Mouse (Mus musculus) left cerebral cortex, postnatal 10 days (tissue): Measurements from ENCODE around the gene Tyms. TPM values are rescaled to one million over a fixed set of nuclear protein-coding genes. Genes with fewer than 3 reads are reported as not detected.

Experiments
- DNase-seq, 2 experiments: peaks; one replicate each; pipeline ENCODE4 v3.0.0; 2021 to 2022; ENCODE audit warnings: low spot score in 2 of 2, mixed read lengths in 1 of 2; ENCODE audit errors: extremely low spot score in 1 of 2
- intact Hi-C: fragments of 180-260 bp; cut with DNase I; formaldehyde crosslinking; loops from one replicate; pipeline ENCODE4 v1.15.1; 2025
- total RNA-seq, 2 experiments: library from RNA; stranded (reverse); gene quantifications; 2 replicates each; pipeline ENCODE4 v1.2.3; 2021

Gene Tyms
- 1 to 10 TPM; 5.8 to 8.3 TPM for total RNA-seq

DNA sequence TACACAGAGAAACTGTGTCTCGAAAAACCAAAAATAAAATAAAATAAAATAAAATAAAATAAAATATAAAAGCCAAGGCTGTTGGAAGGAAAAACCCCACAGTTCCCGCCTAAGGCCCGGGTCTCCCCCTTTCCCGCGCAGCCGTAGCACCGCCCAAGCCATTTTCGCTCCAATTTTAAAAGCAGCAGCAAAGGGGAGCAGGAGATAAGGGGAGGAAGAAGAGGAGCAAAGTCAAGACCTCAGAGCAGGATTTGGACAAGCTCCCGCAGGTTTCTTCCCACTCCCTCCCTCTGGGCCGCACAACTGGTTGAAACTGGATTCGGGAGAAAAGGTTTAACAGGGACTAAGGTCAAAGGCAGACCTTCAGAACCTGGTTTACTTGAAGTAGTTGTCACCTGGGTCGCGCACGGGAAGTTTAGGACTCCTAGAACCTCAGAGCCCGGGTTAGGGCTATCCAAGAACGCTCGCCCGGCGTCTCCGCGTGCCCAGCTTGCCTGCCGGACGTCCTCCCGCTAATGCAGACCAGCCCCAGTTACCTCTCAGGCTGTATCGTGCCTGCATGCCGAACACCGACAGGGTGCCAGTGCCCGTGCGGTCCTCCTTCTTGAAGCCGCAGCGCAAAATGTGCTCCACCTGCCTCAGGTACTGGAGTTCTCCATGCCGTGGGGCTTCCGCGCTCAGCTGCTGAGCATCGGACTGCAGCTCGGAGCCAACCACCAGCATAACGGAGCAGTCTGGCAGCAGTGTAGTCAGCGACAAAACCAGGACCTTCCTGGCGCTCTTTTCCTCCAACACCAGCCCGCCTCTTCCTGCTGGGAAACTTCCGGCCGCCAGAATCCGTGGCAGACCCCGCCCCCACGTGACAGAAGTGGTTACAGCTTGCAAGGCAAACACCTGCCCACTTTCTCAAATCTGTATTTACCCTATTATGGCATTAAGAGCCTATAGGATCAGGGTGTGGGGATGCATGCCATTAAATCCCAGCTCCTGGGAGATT, at the start of gene Tyms:
Tyms (minus strand) TSS at position 793 of the 997 bp plus-strand sequence.
- peak; percentile 50 to 87 for DNase-seq
- intact Hi-C loops = no loop called here

DNA sequence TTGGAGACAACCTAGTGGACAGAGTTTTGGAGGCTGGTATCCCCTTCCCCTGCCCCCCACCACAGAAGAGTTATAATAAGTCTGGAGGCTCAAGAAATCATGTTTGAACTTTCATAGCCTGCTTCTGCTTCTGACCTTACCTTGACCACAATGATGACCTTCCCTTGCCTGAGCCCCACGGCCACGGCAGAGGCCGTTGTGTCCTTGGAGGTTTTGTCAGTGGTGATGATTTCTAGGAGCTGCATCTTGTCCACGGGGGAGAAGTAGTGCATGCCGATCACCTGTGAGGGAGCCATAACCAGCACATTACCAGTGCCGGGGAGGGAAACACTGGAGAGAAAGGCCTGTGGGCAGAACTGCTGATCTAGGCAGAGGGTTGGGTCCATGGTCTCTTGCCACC, 49.1 kb upstream of the Tyms start:
- intact Hi-C loops = no loop called here
- DNase-seq = no peak

DNA sequence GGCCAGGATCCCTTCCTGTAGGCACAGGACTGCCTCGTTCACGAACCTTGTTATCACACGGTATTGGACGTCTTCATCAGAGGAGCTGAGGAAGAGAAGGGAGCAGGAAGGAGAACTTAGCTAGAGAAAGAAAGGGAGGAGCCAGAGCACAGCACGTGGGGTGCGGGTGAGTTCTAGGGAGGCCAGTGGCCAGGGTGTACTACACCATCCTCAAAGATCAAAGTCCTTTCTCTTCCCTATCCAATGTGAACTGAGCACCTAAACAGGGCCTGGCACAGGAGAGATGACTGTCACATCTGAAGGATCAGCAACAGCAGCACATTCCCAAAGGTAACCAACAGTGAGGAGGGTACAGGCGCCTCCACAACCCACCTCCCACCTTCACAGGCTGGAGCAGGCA, 46.7 kb upstream of the Tyms start:
- DNase-seq = no peak
- intact Hi-C loops = no loop called here

DNA sequence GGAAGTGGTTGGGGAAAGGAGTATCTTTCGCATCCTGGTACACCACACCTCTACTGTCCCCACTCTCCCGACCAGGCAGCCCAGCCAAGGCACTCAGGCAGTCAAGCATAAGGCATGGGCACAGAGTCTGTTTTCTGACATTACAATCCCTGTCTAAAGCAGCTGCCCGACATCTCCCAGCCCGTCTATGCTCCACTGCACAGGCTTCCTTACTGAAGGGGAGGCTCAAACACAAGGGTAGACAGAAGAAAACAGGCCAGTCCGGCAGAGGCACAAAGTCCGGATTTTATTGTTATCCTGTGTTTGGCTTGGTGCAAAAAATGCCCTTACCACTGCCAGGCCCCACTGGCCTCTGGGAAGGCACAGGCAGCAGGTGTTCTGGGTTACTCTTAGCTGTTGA, 45.7 kb upstream of the Tyms start:
- DNase-seq = no peak
- intact Hi-C loops = loop anchor here (10.0 kb wide), 1 partner anchor 294 kb away; no protein-coding TSS in a partner anchor

DNA sequence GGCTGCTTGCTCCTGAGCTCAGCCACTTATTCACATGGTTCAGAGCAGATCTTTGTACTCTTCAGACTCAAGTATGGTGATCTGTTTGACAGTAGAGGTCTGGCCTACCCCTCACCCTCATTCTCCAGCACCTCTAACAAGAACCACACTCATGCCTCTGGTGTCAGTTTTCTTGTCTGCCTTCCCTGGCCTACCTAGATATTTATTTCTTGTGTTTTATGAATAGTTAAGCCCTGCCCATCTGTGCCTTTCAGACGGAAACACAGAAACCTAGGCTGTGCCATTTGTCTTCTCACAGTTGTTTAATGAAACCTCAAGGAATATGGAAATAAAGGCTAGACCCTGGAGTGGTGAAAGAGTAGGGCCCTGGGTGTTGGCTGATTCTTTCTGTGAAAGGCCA, 44.6 kb upstream of the Tyms start:
- DNase-seq = no peak
- intact Hi-C loops = loop anchor here (10.0 kb wide), 1 partner anchor 293 kb away; no protein-coding TSS in a partner anchor

DNA sequence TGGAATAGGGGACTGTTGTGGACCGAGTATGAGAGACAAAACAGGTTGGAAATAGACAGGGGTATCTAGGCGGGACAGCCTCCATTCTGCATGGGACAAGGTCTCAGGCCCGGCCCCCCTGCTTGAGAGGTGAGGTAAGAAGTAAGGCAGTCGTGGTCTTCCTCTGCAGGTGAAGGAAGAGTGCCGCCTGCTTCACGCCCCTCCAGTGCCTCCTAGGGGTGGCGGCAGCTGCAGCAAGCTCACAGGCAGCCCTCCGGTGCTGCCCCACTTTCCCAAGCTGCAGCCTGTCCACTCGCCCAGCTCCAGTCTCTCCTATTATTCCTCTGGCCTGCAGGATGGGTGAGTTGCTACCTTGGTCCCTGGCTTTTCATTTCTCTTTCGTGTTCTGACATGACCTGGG, 42.3 kb upstream of the Tyms start:
- DNase-seq = no peak
- intact Hi-C loops = loop anchor here (10.0 kb wide), 1 partner anchor 291 kb away; no protein-coding TSS in a partner anchor

DNA sequence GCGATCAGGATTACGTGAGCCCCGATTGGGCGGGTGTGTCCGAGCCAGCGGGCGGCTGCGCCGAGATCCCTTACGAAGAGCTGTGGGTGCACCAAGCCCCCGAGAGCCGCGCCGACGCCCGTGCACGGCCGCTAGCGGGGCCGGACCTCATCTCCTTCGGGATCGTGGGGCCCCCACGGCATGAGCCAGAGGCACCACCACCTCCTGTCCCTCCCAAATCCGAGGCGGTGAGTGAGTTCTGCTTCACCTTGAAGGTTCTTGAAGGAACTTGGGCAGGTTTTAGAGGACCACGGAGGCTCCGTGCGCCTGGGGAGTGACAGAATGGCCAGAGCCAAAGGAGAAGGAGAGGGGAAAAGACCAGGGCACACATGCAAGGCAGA, 41.3 kb upstream of the Tyms start:
- intact Hi-C loops = loop anchor here (10.0 kb wide), 1 partner anchor 290 kb away; no protein-coding TSS in a partner anchor

DNA sequence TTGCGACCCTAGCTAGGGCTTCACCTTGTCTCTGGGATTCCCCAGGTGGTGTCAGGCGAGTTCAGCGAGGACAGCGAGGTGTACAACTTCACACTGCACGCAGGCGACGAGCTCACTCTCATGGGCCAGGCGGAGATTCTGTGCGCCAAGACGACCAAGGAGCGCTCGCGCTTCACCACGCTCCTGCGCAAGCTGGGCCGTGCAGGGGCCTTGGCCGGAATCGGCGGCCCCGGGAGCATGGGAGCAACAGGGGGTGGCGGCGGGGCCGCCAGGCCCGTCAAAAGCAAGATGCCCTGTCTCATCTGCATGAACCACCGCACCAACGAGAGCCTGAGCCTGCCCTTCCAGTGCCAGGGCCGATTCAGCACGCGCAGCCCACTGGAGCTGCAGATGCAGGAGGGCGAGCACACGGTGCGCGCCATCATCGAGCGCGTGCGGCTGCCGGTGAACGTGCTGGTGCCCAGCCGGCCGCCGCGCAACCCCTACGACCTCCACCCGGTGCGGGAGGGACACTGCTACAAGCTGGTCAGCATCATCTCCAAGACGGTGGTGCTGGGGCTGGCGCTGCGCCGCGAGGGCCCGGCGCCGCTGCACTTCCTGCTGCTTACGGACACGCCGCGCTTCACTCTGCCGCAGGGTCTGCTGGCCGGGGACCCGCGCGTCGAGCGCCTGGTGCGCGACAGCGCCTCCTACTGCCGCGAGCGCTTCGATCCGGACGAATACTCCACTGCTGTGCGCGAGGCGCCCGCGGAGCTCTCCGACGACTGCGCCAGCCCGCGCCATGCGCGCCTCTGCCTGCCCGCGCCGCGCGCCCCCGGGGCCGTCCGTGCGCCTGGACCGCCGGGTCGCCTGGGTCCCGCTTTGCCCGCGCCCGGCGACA, 40.7 kb upstream of the Tyms start:
- intact Hi-C loops = loop anchor here (10.0 kb wide), 1 partner anchor 289 kb away; no protein-coding TSS in a partner anchor
- DNase-seq = peak; percentile 63 to 88

More for the DNA sequence above, 41.3 kb upstream of the Tyms start:
- no peak for DNase-seq

DNA sequence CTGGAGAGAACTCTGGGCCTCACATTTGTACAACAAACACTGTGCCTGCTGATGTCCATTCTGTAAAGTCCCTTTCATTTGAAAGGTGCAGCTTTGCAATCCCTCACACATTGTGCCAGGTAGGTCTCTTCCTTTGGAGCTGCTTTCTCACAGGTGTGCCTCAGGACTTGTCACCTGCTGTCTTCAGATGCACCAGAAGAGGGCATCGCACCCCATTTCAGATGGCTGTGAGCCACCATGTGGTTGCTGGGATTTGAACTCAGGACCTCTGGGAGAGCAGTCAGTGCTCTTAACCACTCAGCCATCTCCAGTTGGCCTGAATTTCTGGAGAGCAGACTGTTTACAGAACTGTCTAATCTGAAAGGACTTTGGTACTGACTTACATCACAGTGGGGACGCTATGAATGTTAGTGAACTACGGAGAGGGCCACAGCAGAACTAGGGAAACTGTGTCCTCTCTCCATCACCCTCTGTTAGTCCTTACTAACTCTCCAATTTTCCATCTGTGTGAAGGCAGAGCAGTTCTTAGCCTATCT, 39.2 kb upstream of the Tyms start:
- intact Hi-C loops = loop anchor here (10.0 kb wide), 1 partner anchor 288 kb away; no protein-coding TSS in a partner anchor
- DNase-seq = no peak

DNA sequence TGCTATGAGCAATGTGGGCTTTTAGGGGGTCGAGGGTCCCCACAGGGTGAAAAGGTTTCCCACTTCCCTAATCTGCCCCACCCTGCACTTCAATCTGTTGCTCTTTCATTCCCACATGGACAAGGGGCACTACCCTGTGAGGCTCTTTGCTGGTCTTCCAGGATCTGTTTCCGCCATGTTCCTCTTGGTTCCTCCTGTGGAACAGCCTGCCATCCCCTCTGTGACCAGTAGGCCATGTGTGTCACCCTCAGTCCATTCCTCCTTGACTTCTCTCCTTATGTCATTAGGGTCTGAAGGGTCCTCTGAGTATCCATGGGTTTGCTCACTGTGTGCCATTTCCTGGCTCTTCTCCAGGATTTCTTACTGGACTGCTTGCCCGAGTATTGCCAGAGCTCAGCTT, 38.4 kb upstream of the Tyms start:
- no peak for DNase-seq
- intact Hi-C loops = loop anchor here (10.0 kb wide), 1 partner anchor 287 kb away; no protein-coding TSS in a partner anchor

DNA sequence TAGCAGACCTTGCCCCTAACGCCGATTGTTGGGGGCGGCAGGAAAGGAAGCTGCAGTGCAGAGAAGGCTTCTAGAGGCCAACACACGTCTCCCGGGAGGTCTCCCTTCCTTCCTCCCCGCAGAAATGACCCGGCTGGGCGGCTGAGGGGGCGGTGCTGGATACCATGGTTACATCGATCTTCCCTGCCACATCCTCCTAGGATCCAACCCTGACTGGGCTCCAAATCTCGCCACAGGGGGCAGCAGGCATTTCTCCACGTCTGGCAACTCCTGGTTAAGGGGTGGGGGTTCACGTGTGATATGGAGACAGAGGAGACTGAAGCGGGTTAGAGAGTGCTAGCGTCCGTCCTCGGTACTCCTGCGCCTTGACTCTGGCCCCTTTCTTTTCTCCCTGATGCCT, 37.7 kb upstream of the Tyms start:
- peak in 1 of 2 experiments; percentile 85 for DNase-seq

DNA sequence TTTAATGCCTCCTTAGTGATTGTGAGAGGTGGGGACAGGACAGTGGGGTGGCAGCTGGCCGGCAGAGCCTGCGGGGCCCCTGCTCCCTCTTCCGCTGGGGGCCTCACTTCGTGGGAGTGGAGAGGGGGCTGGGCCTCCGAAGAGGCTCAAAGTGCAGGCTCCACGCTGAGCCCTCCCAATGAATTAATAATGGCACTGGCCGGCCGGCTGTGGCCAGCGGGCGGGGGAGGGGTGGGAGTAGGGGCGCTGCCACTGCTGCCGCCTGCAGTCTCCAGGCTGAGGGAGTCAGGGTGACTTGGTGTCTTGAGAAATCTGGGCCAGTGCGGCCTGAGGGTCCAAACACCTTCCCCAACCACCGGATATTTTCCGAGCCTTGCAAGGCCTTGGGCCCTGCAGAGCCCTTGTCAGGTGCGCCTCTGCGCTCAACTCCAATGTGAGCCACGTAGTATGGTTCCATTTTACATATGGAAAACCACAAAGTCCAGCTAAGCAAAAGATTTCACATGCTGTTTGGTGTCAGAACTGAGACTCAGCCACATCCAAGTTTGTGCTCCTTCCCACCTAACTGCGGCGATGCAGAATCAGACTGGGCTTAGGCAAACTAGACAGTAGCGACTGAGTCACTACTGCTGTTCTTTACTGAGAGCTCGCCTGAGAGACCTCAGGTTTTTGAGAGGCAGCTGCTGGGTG, 37.1 kb upstream of the Tyms start:
- no peak for DNase-seq
- intact Hi-C loops = loop anchor here (10.0 kb wide), 1 partner anchor 286 kb away; no protein-coding TSS in a partner anchor

More for the DNA sequence above, 37.7 kb upstream of the Tyms start:
- intact Hi-C loops = loop anchor here (10.0 kb wide), 1 partner anchor 286 kb away; no protein-coding TSS in a partner anchor

DNA sequence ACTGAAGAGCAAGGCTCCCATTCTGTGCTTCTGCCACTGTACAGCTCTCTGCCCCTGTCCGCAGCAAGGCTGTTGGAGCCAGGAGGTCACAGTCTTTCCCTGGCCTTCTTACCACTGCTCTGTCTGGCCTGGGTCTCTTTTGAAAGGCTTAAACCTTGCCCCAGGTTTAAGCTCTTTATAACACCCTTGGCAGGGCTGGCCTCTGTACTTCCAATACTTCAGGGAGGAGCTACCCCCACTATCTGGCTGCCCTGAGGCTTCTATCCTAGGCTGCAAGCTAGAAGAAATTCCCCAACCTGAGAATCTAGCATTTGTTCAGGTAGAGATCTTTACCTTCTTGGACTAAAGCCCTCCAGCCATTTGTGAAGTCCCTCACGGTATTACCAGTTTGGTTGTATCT, 36.5 kb upstream of the Tyms start:
- intact Hi-C loops = loop anchor here (10.0 kb wide), 1 partner anchor 285 kb away; no protein-coding TSS in a partner anchor

DNA sequence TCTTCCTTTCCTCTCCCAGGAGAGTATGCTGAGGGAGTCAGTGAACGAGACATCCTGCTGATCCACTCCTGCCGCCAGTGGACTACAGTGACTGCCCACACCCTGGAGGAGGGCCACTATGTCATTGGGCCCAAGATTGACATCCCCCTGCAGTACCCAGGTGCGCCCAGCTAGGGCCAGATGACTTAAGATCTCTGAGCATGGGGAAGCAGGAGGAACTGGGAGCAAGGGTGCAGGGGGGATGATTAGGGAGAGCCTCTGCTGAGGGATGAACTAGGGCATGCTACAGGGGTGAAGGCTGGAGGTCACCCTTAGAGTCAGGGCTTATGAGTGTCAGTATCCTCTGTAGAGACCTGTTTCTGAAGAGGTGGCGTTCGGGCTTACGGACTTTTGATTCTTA, 34.8 kb upstream of the Tyms start:
- no peak for DNase-seq
- intact Hi-C loops = no loop called here

More for the DNA sequence above, 36.5 kb upstream of the Tyms start:
- no peak for DNase-seq

DNA sequence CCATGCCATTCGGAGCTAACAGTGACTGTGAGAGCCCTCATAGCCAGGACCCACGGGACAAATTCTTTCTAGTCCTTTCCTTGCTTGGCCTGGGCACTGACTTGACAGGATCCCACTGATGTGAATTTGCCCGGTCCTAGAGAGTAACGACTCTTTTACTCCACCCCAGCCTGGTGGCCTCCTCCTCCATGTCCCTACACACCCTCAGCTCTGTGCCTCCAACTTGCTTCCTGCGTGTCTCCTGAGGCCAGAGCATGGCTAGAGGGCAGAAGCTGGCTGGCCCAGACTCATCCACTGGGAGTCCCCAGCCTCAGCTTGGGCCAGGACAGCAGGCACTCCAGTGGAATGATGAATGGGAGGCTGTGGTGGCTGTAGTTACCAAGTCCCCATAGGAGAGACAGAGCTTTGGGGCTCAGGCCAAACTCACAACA, 34.2 kb upstream of the Tyms start:
- intact Hi-C loops = no loop called here
- no peak for DNase-seq

DNA sequence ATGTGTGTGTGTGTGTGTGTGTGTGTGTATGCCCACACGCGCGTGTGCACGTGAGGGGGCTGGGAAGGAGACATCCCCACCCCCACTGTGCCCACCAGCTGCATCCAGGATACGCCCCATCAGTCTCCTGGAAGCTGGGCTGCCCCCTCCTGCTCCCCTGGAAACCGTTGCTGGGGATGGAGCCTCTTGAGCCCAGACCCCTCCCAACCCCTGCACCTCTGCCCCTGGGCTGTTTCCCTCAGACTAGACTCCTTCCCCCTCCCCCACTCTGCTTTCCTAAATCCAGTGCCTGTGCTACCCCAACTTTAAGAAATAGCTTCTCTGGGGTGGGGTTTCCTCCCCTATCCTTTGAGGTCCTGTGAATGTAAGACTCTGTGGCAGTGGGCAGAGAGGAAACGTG, 33.8 kb upstream of the Tyms start:
- peak in 1 of 2 experiments; percentile 50 for DNase-seq
- intact Hi-C loops = no loop called here

DNA sequence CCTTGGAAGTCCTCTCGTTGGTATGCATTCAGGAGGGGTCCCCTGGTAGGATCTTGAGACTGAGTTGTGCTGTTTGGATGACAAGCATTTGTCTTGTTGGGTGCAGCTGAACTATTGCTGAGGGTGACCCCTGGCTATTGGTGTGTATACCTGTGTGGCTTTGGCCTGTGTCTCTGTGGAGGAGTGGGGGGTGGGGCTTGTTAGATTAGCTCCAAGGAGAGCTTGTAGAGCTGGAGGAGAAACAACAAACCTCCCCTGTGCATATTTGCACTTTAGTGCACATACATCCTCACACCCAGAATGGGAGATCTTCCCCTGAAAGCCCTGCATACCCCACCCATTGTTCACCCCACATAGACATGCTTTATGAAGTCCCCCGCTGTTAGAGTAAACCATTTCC, 33.3 kb upstream of the Tyms start:
- no peak for DNase-seq
- intact Hi-C loops = no loop called here

DNA sequence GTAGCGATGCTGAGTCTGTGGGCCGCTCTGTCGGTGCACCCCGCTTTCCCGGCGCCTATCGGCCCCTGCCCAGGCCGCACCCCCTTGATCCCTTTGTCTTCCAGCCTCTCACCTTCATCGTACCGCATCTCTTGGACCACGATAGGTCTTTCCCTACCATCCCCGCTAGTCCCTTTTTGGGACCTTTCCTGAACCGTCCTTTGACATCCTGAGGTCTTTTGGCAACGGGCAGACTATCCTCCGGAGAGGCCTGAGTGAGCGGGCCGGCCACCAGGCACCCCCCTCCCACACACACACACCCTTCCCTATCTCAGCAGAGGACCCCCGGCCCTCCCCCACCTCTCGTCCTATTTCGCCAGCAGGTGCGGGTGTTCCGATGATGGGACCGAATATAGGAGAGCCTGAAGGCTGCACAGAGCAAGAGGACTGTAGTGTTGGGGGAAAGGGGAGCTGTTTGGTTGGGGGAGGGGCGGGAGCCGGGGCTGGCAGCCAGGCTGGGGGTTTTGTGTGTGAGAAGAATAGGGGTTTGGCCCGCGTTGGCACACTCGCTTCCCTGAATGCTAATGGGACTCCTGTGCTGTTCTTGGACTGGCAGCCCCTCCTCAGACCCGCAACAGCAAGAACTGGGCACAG, 32.4 kb upstream of the Tyms start, which contains the start of gene 3110082J24Rik:
3110082J24Rik (minus strand) TSS at position 419 of the 633 bp plus-strand sequence.
- DNase-seq = peak; percentile 57 to 60

More for the DNA sequence above, 32.4 kb upstream of the Tyms start, which contains the start of gene 3110082J24Rik:
- intact Hi-C loops = no loop called here
